Mouse (Mus musculus): ENCODE data around the gene Tspyl1. TPM values are rescaled to one million over a fixed set of nuclear protein-coding genes. Genes with fewer than 3 reads are reported as not detected.

Tspyl1 gene
- polyA plus RNA-seq (2012; rRNA removed) = 26.0 and 28.3 TPM in 2 replicates

- WGBS = under 1% methylated on average over 38 of the region's 38 CpGs
- Histone ChIP-seq H3K27ac (ENCODE audit: insufficient read depth, low read depth, low read length) (peak within 1 kb of the TSS; percentile 69), H3K4me1 (ENCODE audit: control insufficient read depth, insufficient read depth, low read length) (peaks cover 10% of the 10 kb centered on the region; the same call in 1 of the 2 replicates), H3K4me3 (ENCODE audit: insufficient read depth, low read depth, low read length) (peak within 1 kb of the TSS; percentile 87), H3K36me3 (ENCODE audit: control insufficient read depth, insufficient read depth, low read length) (no peaks in the 10 kb centered on the region), H3K27me3 (replicated peaks; ENCODE audit: control insufficient read depth, insufficient read depth, low read length) (no peaks in the 10 kb centered on the region)
- TF ChIP-seq POLR2A (IDR thresholded peaks at IDR 0.05; ENCODE audit: low read depth, low read length) (peak; percentile 59), CTCF (conservative IDR thresholded peaks at IDR 0.05; ENCODE audit: insufficient read depth, insufficient read length, low read depth, low read length) (no peak)
- DNase-seq = peak; percentile 99
Measured at GRCm38 (mm10) chr10:34281962-34282388, at the start of gene Tspyl1. TSS of gene Tspyl1 (plus strand) at chr10:34282190.

DNA sequence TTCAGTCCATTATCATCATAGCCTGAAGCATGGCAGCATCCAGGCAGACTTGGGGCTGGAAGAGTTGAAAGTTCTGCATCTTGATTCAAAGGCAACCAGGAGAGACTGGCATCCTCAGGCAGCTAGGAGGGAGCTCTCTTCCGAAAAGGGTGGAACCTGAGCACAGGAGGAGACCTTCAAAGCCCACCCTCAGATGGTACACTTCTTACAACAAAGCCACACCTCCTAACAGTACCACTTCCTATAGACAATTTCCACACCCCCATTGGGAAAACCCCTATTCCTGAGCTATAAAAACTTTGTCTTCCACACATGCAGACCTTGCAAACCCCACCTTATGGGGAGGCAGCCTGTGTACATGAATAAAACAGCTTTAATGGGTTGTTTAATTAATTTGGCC lies 48.6 kb upstream of the Tspyl1 start:
- Histone ChIP-seq H3K4me1 (ENCODE audit: control insufficient read depth, insufficient read depth, low read length) (no peaks in the 10 kb centered on the region), H3K4me3 (ENCODE audit: insufficient read depth, low read depth, low read length) (no peak overlapping the region), H3K36me3 (ENCODE audit: control insufficient read depth, insufficient read depth, low read length) (no peaks in the 10 kb centered on the region), H3K27me3 (replicated peaks; ENCODE audit: control insufficient read depth, insufficient read depth, low read length) (no peaks in the 10 kb centered on the region), H3K27ac (ENCODE audit: insufficient read depth, low read depth, low read length) (no peak overlapping the region)
- TF ChIP-seq CTCF (conservative IDR thresholded peaks at IDR 0.05; ENCODE audit: insufficient read depth, insufficient read length, low read depth, low read length) = no peak
- TF ChIP-seq POLR2A (IDR thresholded peaks at IDR 0.05; ENCODE audit: low read depth, low read length) = no peak
- DNase-seq = no peak
- WGBS = 100% methylated on average over 1 of the region's 1 CpGs

DNA sequence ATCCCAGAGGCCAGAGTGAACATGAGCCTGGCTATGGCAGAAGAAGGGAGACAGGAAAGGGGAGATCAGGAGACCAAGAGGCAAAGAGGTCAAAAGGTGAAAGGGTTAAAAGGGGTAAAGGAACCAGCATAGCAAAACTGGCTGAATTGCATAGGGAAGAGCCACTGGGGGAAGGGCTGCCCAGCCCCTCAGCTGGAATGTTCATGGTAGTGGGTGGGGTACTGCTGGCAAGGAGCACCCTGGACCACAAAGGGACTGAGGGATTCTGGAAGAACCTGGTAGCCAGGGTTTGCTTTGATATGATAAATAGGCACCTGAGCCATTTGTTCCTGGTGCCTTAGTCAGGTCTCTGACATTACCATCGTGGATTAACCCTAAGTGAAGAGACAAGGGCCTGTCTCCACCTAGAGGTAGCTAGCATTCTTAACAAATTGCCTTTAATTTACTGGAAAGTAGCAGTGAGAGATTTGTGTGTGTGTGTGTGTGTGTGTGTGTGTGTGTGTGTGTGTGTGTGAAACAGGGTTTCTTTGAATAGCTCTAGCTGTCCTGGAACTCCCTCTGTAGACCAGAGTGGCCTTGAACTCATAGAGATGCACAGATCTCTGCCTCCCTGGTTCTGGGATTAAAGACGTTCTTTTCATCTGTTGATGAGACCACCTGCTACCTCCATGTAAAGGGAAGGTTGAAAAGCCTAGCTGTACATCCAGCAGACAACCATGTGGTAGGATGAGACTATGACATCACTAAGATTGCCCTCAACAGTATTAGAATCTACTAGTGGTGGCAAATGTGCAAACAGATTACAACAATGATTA lies 47.9 kb upstream of the Tspyl1 start:
- Histone ChIP-seq H3K4me1 (ENCODE audit: control insufficient read depth, insufficient read depth, low read length) (no peaks in the 10 kb centered on the region), H3K4me3 (ENCODE audit: insufficient read depth, low read depth, low read length) (no peak overlapping the region), H3K27ac (ENCODE audit: insufficient read depth, low read depth, low read length) (no peak overlapping the region), H3K27me3 (replicated peaks; ENCODE audit: control insufficient read depth, insufficient read depth, low read length) (no peaks in the 10 kb centered on the region), H3K36me3 (ENCODE audit: control insufficient read depth, insufficient read depth, low read length) (no peaks in the 10 kb centered on the region)
- no peak for TF ChIP-seq POLR2A (IDR thresholded peaks at IDR 0.05; ENCODE audit: low read depth, low read length)
- no peak for TF ChIP-seq CTCF (conservative IDR thresholded peaks at IDR 0.05; ENCODE audit: insufficient read depth, insufficient read length, low read depth, low read length)
- WGBS = 47% methylated on average over 2 of the region's 2 CpGs
- no peak for DNase-seq

GRCm38 (mm10) chr10:34235384-34235783 lies 46.6 kb upstream of the Tspyl1 start:
- H3K4me3 ChIP-seq (ENCODE audit: insufficient read depth, low read depth, low read length) = no peak overlapping the region
- no peaks in the 10 kb centered on the region for H3K4me1 ChIP-seq (ENCODE audit: control insufficient read depth, insufficient read depth, low read length)
- TF ChIP-seq CTCF (conservative IDR thresholded peaks at IDR 0.05; ENCODE audit: insufficient read depth, insufficient read length, low read depth, low read length) = no peak
- TF ChIP-seq POLR2A (IDR thresholded peaks at IDR 0.05; ENCODE audit: low read depth, low read length) = no peak
- no peak for DNase-seq
- H3K36me3 ChIP-seq (ENCODE audit: control insufficient read depth, insufficient read depth, low read length) = no peaks in the 10 kb centered on the region
- no peak overlapping the region for H3K27ac ChIP-seq (ENCODE audit: insufficient read depth, low read depth, low read length)
- WGBS = 39% methylated on average over 3 of the region's 3 CpGs
- H3K27me3 ChIP-seq (replicated peaks; ENCODE audit: control insufficient read depth, insufficient read depth, low read length) = no peaks in the 10 kb centered on the region

GRCm38 (mm10) chr10:34236569-34236968 lies 45.4 kb upstream of the Tspyl1 start:
- no peak for DNase-seq
- WGBS = 71% methylated on average over 5 of the region's 5 CpGs

GRCm38 (mm10) chr10:34238536-34238935 lies 43.5 kb upstream of the Tspyl1 start:
- no peaks in the 10 kb centered on the region for H3K36me3 ChIP-seq (ENCODE audit: control insufficient read depth, insufficient read depth, low read length)
- H3K4me1 ChIP-seq (ENCODE audit: control insufficient read depth, insufficient read depth, low read length) = no peaks in the 10 kb centered on the region
- H3K27me3 ChIP-seq (replicated peaks; ENCODE audit: control insufficient read depth, insufficient read depth, low read length) = no peaks in the 10 kb centered on the region
- no peak overlapping the region for H3K27ac ChIP-seq (ENCODE audit: insufficient read depth, low read depth, low read length)
- 80% methylated on average over 4 of the region's 4 CpGs for WGBS
- no peak overlapping the region for H3K4me3 ChIP-seq (ENCODE audit: insufficient read depth, low read depth, low read length)
- no peak for DNase-seq
- TF ChIP-seq POLR2A (IDR thresholded peaks at IDR 0.05; ENCODE audit: low read depth, low read length) (no peak), CTCF (conservative IDR thresholded peaks at IDR 0.05; ENCODE audit: insufficient read depth, insufficient read length, low read depth, low read length) (no peak)

More at GRCm38 (mm10) chr10:34236569-34236968, 45.4 kb upstream of the Tspyl1 start:
- Histone ChIP-seq H3K4me3 (ENCODE audit: insufficient read depth, low read depth, low read length) (no peak overlapping the region), H3K36me3 (ENCODE audit: control insufficient read depth, insufficient read depth, low read length) (no peaks in the 10 kb centered on the region), H3K27ac (ENCODE audit: insufficient read depth, low read depth, low read length) (no peak overlapping the region), H3K27me3 (replicated peaks; ENCODE audit: control insufficient read depth, insufficient read depth, low read length) (no peaks in the 10 kb centered on the region), H3K4me1 (ENCODE audit: control insufficient read depth, insufficient read depth, low read length) (no peaks in the 10 kb centered on the region)
- TF ChIP-seq POLR2A (IDR thresholded peaks at IDR 0.05; ENCODE audit: low read depth, low read length) (no peak), CTCF (conservative IDR thresholded peaks at IDR 0.05; ENCODE audit: insufficient read depth, insufficient read length, low read depth, low read length) (no peak)

DNA sequence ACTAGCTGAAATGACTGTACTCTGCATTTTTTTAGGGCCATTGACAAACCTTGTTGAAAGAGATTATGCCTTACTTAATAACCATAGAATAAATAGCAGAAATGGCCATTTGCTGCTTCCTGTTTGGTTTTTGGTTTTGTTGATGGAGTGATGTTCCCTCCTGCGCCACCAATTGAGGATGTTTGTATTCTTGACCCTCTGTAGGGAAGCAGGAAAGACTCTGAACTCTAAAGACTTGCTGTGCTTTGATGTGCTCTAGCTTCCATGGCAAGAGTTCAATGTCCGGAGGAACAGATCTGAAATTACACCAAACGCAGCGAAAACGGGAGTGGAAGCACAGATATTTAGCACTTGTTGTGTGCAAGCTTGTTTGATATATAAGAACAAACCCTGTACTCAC lies 37.2 kb upstream of the Tspyl1 start:
- TF ChIP-seq POLR2A (IDR thresholded peaks at IDR 0.05; ENCODE audit: low read depth, low read length) (no peak), CTCF (conservative IDR thresholded peaks at IDR 0.05; ENCODE audit: insufficient read depth, insufficient read length, low read depth, low read length) (no peak)
- WGBS = 57% methylated on average over 5 of the region's 5 CpGs
- DNase-seq = no peak

More for the DNA sequence above, 37.2 kb upstream of the Tspyl1 start:
- Histone ChIP-seq H3K4me1 (ENCODE audit: control insufficient read depth, insufficient read depth, low read length) (no peaks in the 10 kb centered on the region), H3K27ac (ENCODE audit: insufficient read depth, low read depth, low read length) (no peak overlapping the region), H3K27me3 (replicated peaks; ENCODE audit: control insufficient read depth, insufficient read depth, low read length) (no peaks in the 10 kb centered on the region), H3K4me3 (ENCODE audit: insufficient read depth, low read depth, low read length) (no peak overlapping the region), H3K36me3 (ENCODE audit: control insufficient read depth, insufficient read depth, low read length) (no peaks in the 10 kb centered on the region)
